Mouse (Mus musculus): ENCODE results near the gene Klk1b16. TPM values are rescaled to one million over a fixed set of nuclear protein-coding genes. Genes with fewer than 3 reads are reported as not detected.
"Not testable (repeated sequence)": the region's sequence is repeated elsewhere in the genome, so short reads cannot be mapped to it uniquely, and the experiment has no call there.

The Klk1b16 gene
- not detected for total RNA-seq (2021)

- DNase-seq = no peak
Observed at GRCm38 (mm10) chr7:44136467-44136866, at the start of gene Klk1b16. Gene Klk1b16, plus strand, starts transcription at chr7:44136767.

DNA sequence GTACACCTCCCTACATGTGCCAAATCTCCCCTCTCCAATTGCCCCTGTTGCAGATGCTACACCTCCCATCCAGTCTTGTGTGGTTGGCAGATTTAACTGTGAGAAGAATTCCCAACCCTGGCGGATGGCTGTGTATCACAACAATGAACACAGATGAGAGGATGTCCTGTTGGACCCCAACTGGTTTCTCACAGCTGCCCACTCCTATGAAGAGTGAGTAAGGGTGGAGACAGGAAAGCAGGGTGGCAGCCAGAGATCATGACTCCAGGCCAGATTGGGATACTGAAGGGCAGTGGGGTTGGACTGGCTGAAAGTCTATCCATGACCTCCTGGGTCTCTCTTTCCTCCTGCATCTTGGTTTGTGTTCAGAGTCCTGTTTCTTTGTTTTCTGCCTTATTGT lies 40.5 kb upstream of the Klk1b16 start:
- no peak for DNase-seq

DNA sequence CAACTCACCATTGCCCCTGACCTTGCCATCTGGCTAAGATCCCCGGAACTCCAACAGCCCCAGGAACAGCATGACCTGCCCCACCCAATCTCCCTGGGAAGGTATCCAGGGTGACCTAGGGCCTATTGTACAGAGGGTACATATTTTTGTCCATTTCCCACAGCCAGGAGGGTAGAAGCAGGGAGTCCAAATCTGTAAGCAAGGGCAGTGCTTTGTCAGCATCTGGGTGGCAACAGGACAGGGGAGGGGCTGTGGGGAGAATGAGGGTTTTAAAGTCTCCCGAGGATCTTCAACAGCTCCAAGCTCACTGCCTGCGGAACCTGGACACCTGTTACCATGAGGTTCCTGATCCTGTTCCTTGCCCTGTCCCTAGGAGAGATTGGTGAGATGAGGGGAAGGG lies 34.5 kb upstream of the Klk1b16 start, which contains the start of gene Klk1b21:
Gene Klk1b21 (plus strand): TSS at position 301 of the 400 bp plus-strand sequence.
- not testable (repeated sequence) for DNase-seq

- DNase-seq = no peak
Observed at GRCm38 (mm10) chr7:44112373-44112772, 24.2 kb upstream of the Klk1b16 start, which contains the start of gene Klk1b22. Gene Klk1b22, plus strand, starts transcription at chr7:44112673.

- no peak for DNase-seq
Observed at GRCm38 (mm10) chr7:44123445-44123844, 13.1 kb upstream of the Klk1b16 start.

DNA sequence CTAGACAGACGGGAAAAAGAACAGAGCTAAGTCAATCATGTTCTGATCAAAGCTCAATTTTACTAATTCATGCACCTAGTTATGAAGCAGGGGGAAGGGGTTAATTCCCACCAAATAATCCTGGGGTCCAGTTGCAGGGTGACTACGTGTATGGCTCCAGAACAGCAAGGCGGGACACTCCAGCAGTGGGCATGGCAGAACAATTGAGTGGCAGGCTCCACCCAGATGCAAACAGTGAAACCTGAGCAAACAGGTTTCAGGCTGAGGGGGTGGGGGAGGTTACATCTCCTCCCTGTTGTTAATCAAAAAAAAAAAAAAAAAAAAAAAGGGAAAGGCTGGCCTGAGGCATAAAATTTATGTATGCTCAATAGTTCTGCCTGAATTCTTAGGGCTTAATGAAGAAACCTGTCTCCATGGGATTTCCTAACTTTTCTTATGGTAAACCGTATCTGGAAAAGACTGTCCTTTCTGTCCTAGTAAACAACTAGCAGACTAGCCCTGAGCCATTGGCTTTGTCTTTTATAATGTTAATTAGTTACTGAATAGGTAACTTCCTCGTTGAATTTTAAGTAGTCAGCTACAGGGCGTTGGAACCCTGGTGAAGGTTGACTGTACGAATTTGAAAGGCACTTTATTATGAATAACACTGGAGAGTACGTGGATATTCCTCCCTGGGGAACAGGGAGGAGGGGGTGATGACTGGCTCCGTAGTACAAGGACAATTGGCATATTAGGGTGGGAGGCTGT lies 42.9 kb downstream of the Klk1b16 start:
- no peak for DNase-seq

DNA sequence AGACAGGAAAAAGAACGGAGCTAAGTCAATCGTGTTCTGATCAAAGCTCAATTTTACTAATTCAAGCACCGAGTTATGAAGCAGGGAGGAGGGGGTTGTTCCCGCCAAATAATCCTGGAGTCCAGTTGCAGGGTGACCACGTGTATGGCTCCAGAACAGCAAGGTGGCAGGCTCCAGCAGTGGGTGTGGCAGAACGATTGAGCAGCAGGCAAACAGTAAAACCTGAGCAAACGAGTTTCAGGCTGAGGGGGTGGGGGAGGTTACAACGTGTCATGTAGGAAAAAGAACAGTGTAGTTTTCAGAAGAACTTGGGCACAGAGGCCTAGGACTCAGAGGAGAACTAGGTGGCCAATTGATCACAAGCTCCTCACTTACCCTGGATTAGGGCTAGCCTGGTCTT lies 49.9 kb downstream of the Klk1b16 start:
- not testable (repeated sequence) for DNase-seq

- not testable (repeated sequence) for DNase-seq
Observed at GRCm38 (mm10) chr7:44187936-44188335, 51.4 kb downstream of the Klk1b16 start, which contains the start of gene Klk1b24. Gene Klk1b24, plus strand, starts transcription at chr7:44188236.

Other genes starting within 250 kb of the Klk1b16 start
- not detected for gene Klk15, start 203.0 kb upstream of the Klk1b16 start, total RNA-seq (2021)
- not detected for gene Klk1b8, start 186.1 kb upstream of the Klk1b16 start, total RNA-seq (2021)
- gene Klk1b1, start 170.0 kb upstream of the Klk1b16 start, total RNA-seq (2021) = not detected
- gene Klk1b9, start 160.7 kb upstream of the Klk1b16 start, total RNA-seq (2021) = not detected
- gene Klk1b11, start 140.9 kb upstream of the Klk1b16 start, total RNA-seq (2021) = not detected
- not detected for gene Klk1b26, start 124.6 kb upstream of the Klk1b16 start, total RNA-seq (2021)
- not detected for gene Klk1b27, start 84.5 kb upstream of the Klk1b16 start, total RNA-seq (2021)
- not detected for gene Klk1b21, start 34.4 kb upstream of the Klk1b16 start, total RNA-seq (2021)
- gene Klk1b22, start 24.1 kb upstream of the Klk1b16 start, total RNA-seq (2021) = not detected
- not detected for gene Klk1b24, start 51.5 kb downstream of the Klk1b16 start, total RNA-seq (2021)
- not detected for gene Klk1b3, start 61.4 kb downstream of the Klk1b16 start, total RNA-seq (2021)
- gene Klk1b4, start 70.7 kb downstream of the Klk1b16 start, total RNA-seq (2021) = not detected
- not detected for gene Klk1b5, start 79.2 kb downstream of the Klk1b16 start, total RNA-seq (2021)
- not detected for gene Klk1, start 88.6 kb downstream of the Klk1b16 start, total RNA-seq (2021)
- not detected for gene Gm36864, start 99.4 kb downstream of the Klk1b16 start, total RNA-seq (2021)
- under 1 TPM; 0.61 to 0.79 TPM for gene 1700028J19Rik, start 109.9 kb downstream of the Klk1b16 start, total RNA-seq (2021)
- gene 2410002F23Rik, start 110.0 kb downstream of the Klk1b16 start, total RNA-seq (2021) = 10 to 100 TPM; 72.0 to 72.7 TPM
- gene Acp4, start 120.6 kb downstream of the Klk1b16 start, total RNA-seq (2021) = not detected
- gene Gm15517, start 124.7 kb downstream of the Klk1b16 start, total RNA-seq (2021) = not detected
- under 1 TPM; 0.71 to 0.92 TPM for gene Clec11a, start 170.1 kb downstream of the Klk1b16 start, total RNA-seq (2021)
- gene Shank1, start 173.5 kb downstream of the Klk1b16 start, total RNA-seq (2021) = 1 to 10 TPM; 3.5 to 4.6 TPM
- gene Syt3, start 247.3 kb downstream of the Klk1b16 start, total RNA-seq (2021) = 1 to 10 TPM in 1 of 2 experiments, under 1 TPM in 1; 0.88 to 1.4 TPM
- not detected for gene 1700008O03Rik, start 249.1 kb downstream of the Klk1b16 start, total RNA-seq (2021)

Data from heart, postnatal 4 days (tissue).